Mouse (Mus musculus) MEL (cell line): ENCODE results near the gene Rnf121. TPM values are rescaled to one million over a fixed set of nuclear protein-coding genes. Genes with fewer than 3 reads are reported as not detected.

Experiments used
- DNase-seq: peaks from one replicate; pipeline ENCODE4 v3.0.0; 2011; ENCODE audit warnings: low read depth, low spot score
- H3K27ac ChIP-seq: 2 replicates; pipeline ENCODE4 v1.5.1; 2012; ENCODE audit warnings: low read depth, mild to moderate bottlenecking, control low read depth, low read length, moderate library complexity; ENCODE audit not compliant: control insufficient read depth
- H3K27me3 ChIP-seq, 2 experiments: fragments of 150-350 bp in 1 of 2; sonication (generic) in 1 of 2; 2 replicates each; pipeline ENCODE4 v1.6.1; 2012; ENCODE audit warnings: low read length in 2 of 2, mild to moderate bottlenecking in 2 of 2, improper control_type of control experiment in 1 of 2, moderate library complexity in 1 of 2; ENCODE audit not compliant: insufficient read depth in 2 of 2, control insufficient read depth in 1 of 2
- H3K36me3 ChIP-seq, 2 experiments: 2 replicates each; pipeline ENCODE4 v1.6.1; 2012 to 2014; ENCODE audit warnings: low read length in 2 of 2, improper control_type of control experiment in 1 of 2, inconsistent platforms in 1 of 2, mild to moderate bottlenecking in 1 of 2; ENCODE audit not compliant: insufficient read depth in 2 of 2, control insufficient read depth in 1 of 2
- H3K4me1 ChIP-seq, 2 experiments: fragments of 150-350 bp in 1 of 2; sonication (generic) in 1 of 2; 2 replicates each; pipeline ENCODE4 v1.6.1; 2012; ENCODE audit warnings: low read length in 2 of 2, improper control_type of control experiment in 1 of 2, mild to moderate bottlenecking in 1 of 2; ENCODE audit not compliant: insufficient read depth in 2 of 2, control insufficient read depth in 1 of 2
- H3K4me3 ChIP-seq, 2 experiments: fragments of 150-350 bp in 1 of 2; sonication (generic) in 1 of 2; 2 replicates each; pipeline ENCODE4 v1.5.1; 2012; ENCODE audit warnings: low read depth in 2 of 2, low read length in 2 of 2, mild to moderate bottlenecking in 2 of 2, moderate library complexity in 2 of 2, control low read depth in 1 of 2, improper control_type of control experiment in 1 of 2; ENCODE audit not compliant: control insufficient read depth in 1 of 2, insufficient read depth in 1 of 2
- H3K79me2 ChIP-seq: 2 replicates; pipeline ENCODE4 v1.6.1; 2012; ENCODE audit warnings: mild to moderate bottlenecking, low read length, moderate library complexity; ENCODE audit not compliant: control insufficient read depth, poor library complexity, insufficient read depth
- H3K9ac ChIP-seq: 2 replicates; pipeline ENCODE4 v1.6.1; 2012; ENCODE audit warnings: low read depth, mild to moderate bottlenecking, control low read depth, low read length, moderate library complexity; ENCODE audit not compliant: control insufficient read depth, poor library complexity, severe bottlenecking
- H3K9me3 ChIP-seq: fragments of 150-350 bp; sonication (generic); replicated peaks from 2 replicates; pipeline ENCODE4 v1.6.1; 2012; ENCODE audit warnings: mild to moderate bottlenecking, low read length, improper control_type of control experiment, moderate library complexity; ENCODE audit not compliant: insufficient read depth
- CHD1 ChIP-seq: IDR thresholded peaks from 2 replicates; pipeline ENCODE4 v1.6.1; 2012; ENCODE audit warnings: low read depth, mild to moderate bottlenecking, inconsistent platforms, low read length, improper control_type of control experiment
- CTCF ChIP-seq, 3 experiments: IDR thresholded peaks in 2 of 3; conservative IDR thresholded peaks in 1 of 3; 2 replicates each; pipeline ENCODE4 v1.5.1; 2011 to 2012; ENCODE audit warnings: low read length in 3 of 3, low read depth in 2 of 3, mild to moderate bottlenecking in 2 of 3, improper control_type of control experiment in 1 of 3, inconsistent platforms in 1 of 3, mixed read lengths in 1 of 3, moderate library complexity in 1 of 3; ENCODE audit not compliant: control insufficient read depth in 1 of 3, insufficient read depth in 1 of 3, poor library complexity in 1 of 3, severe bottlenecking in 1 of 3
- E2F4 ChIP-seq: IDR thresholded peaks from 2 replicates; pipeline ENCODE4 v1.6.1; 2011; ENCODE audit warnings: low read depth, low read length, improper control_type of control experiment, borderline replicate concordance
- ELF1 ChIP-seq: IDR thresholded peaks from 2 replicates; pipeline ENCODE4 v1.6.1; 2014; ENCODE audit warnings: low read depth, mild to moderate bottlenecking, inconsistent platforms, low read length, improper control_type of control experiment, moderate library complexity
- GABPA ChIP-seq: IDR thresholded peaks from 2 replicates; pipeline ENCODE4 v1.6.1; 2012; ENCODE audit warnings: low read depth, mild to moderate bottlenecking, inconsistent platforms, low read length, improper control_type of control experiment, moderate library complexity
- GATA1 ChIP-seq: IDR thresholded peaks from 2 replicates; pipeline ENCODE4 v1.6.1; 2011; ENCODE audit warnings: low read depth, low read length, improper control_type of control experiment
- JUND ChIP-seq: IDR thresholded peaks from 2 replicates; pipeline ENCODE4 v1.6.1; 2011; ENCODE audit warnings: low read depth, mild to moderate bottlenecking, improper control_type of control experiment, low read length
- MAFK ChIP-seq: IDR thresholded peaks from 2 replicates; pipeline ENCODE4 v1.6.1; 2011; ENCODE audit warnings: low read depth, mild to moderate bottlenecking, low read length, improper control_type of control experiment, borderline replicate concordance
- MAZ ChIP-seq: IDR thresholded peaks from 2 replicates; pipeline ENCODE4 v1.6.1; 2012; ENCODE audit warnings: low read depth, mild to moderate bottlenecking, inconsistent platforms, low read length, improper control_type of control experiment
- MXI1 ChIP-seq: IDR thresholded peaks from 2 replicates; pipeline ENCODE4 v1.6.1; 2011; ENCODE audit warnings: mild to moderate bottlenecking, low read depth, low read length, improper control_type of control experiment
- POLR2AphosphoS2 ChIP-seq: IDR thresholded peaks from 2 replicates; pipeline ENCODE4 v1.6.1; 2011; ENCODE audit warnings: low read length, improper control_type of control experiment
- RCOR1 ChIP-seq: IDR thresholded peaks from 2 replicates; pipeline ENCODE4 v1.6.1; 2012; ENCODE audit warnings: low read depth, mild to moderate bottlenecking, inconsistent platforms, low read length, improper control_type of control experiment
- SIN3A ChIP-seq: IDR thresholded peaks from 2 replicates; pipeline ENCODE4 v1.6.1; 2012; ENCODE audit warnings: low read length, improper control_type of control experiment, inconsistent platforms
- TAL1 ChIP-seq: IDR thresholded peaks from 2 replicates; pipeline ENCODE4 v1.6.1; 2012; ENCODE audit warnings: mild to moderate bottlenecking, inconsistent platforms, low read length, moderate library complexity, mixed read lengths
- USF2 ChIP-seq, 2 experiments: IDR thresholded peaks; 2 replicates each; pipeline ENCODE4 v1.6.1; 2011 to 2012; ENCODE audit warnings: improper control_type of control experiment in 2 of 2, low read length in 2 of 2, borderline replicate concordance in 1 of 2, inconsistent platforms in 1 of 2, low read depth in 1 of 2, mild to moderate bottlenecking in 1 of 2; ENCODE audit not compliant: insufficient read depth in 1 of 2
- ZMIZ1 ChIP-seq: IDR thresholded peaks from 2 replicates; pipeline ENCODE4 v1.6.1; 2012; ENCODE audit warnings: low read depth, mild to moderate bottlenecking, inconsistent platforms, low read length, improper control_type of control experiment, moderate library complexity
- ZNF384 ChIP-seq: IDR thresholded peaks from 2 replicates; pipeline ENCODE4 v1.6.1; 2012; ENCODE audit warnings: low read depth, mild to moderate bottlenecking, inconsistent platforms, low read length, improper control_type of control experiment
- polyA plus RNA-seq, 2 experiments: library from polyadenylated mRNA; stranded (reverse) in 1 of 2; unstranded in 1 of 2; fragments of >175 nt in 1 of 2; fragments of >200 nt in 1 of 2; gene quantifications; 2 replicates each; pipeline versions ENCODE4 v1.2.1 to v1.2.4; 2012; ENCODE audit warnings: low replicate concordance in 2 of 2, low read depth in 1 of 2; ENCODE audit not compliant: insufficient read length in 2 of 2, insufficient read depth in 1 of 2, missing spikeins in 1 of 2
- total RNA-seq: library from RNA; depleted of rRNA; stranded (reverse); fragments of 300-350 nt; gene quantifications from 2 replicates; pipeline ENCODE4 v1.2.3, GENCODE M21; 2012

Rnf121 gene
- total and polyA plus RNA-seq, 3 experiments: 16.0 to 18.5 TPM; not detected in 1

- DNase-seq: no peak
- H3K27me3 ChIP-seq: no peaks in the 10 kb centered on the region
- peaks cover 0 to 4% of the 10 kb centered on the region in 2 experiments; a peak in 2 of 4 replicates for H3K36me3 ChIP-seq
- no peaks in the 10 kb centered on the region for H3K9me3 ChIP-seq
- no peak within 1 kb of the TSS for H3K27ac ChIP-seq
- H3K9ac ChIP-seq: no peak within 1 kb of the TSS
- TF ChIP-seq MAZ (no peak), POLR2AphosphoS2 (no peak), GATA1 (no peak), CHD1 (no peak), RCOR1 (no peak), ZMIZ1 (no peak), E2F4 (no peak), ELF1 (no peak), ZNF384 (no peak)
- no peaks in the 10 kb centered on the region for H3K4me1 ChIP-seq
- H3K4me3 ChIP-seq: no peak within 1 kb of the TSS
- no peaks in the 10 kb centered on the region for H3K79me2 ChIP-seq
Measured at GRCm38 (mm10) chr7:102018590-102018989, 46.7 kb downstream of the Rnf121 start, which contains the start of gene Il18bp. Il18bp (minus strand) TSS chr7:102018690.

- no peak for TF ChIP-seq GABPA
- no peak for TF ChIP-seq TAL1
- TF ChIP-seq USF2 (IDR thresholded peaks at IDR 0.05; ENCODE audit: borderline replicate concordance in 1 of 2, insufficient read depth in 1 of 2, low read depth in 1 of 2, low read length in 2 of 2): no peak
- no peak for TF ChIP-seq JUND
- TF ChIP-seq MAFK: no peak
- no peak for TF ChIP-seq MXI1
- TF ChIP-seq POLR2AphosphoS2: no peak
- TF ChIP-seq MAZ: no peak
- no peak for TF ChIP-seq SIN3A
- TF ChIP-seq CTCF (IDR thresholded peaks at IDR 0.05 in 2 of 3, conservative IDR thresholded peaks at IDR 0.05 in 1 of 3; ENCODE audit: control insufficient read depth in 1 of 3, insufficient read depth in 1 of 3, low read depth in 2 of 3, low read length in 3 of 3, poor library complexity in 1 of 3, severe bottlenecking in 1 of 3): no peak
- Histone ChIP-seq H3K27me3 (no peaks in the 10 kb centered on the region), H3K36me3 (peaks cover 0 to 4% of the 10 kb centered on the region in 2 experiments; a peak in 2 of 4 replicates), H3K4me1 (no peaks in the 10 kb centered on the region), H3K79me2 (no peaks in the 10 kb centered on the region), H3K27ac (no peak overlapping the region), H3K9me3 (no peaks in the 10 kb centered on the region), H3K9ac (no peak overlapping the region), H3K4me3 (no peak overlapping the region)
- no peak for DNase-seq
Measured at GRCm38 (mm10) chr7:102018034-102018433, 47.2 kb downstream of the Rnf121 start.
